Mouse (Mus musculus) urinary bladder, postnatal 25 days (tissue): ENCODE measurements around the gene Hesx1.

Experiments used
- DNase-seq: peaks from one replicate; pipeline ENCODE4 v3.0.0; 2022; ENCODE audit warnings: low spot score

The Hesx1 gene

DNA sequence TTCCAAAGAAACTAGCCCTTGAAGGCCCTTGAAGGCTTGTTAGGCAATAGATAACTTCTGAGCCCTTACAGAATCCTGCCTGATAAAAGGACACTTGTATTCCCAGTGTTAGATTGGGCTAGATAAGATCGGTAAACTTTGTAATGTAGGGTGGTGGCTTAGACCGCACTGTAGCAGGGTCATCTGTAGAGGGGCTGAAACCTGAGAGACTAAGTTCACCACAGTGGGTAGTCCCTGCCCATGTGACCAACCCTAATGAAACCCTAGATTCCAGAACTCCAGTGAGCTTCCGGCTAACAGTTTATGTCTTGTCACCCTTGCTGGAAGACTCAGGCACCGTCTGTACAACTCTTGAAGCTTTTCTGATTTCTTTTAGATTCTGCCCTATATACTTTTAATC is 19.4 kb downstream of the Hesx1 start:
- no peak for DNase-seq

DNA sequence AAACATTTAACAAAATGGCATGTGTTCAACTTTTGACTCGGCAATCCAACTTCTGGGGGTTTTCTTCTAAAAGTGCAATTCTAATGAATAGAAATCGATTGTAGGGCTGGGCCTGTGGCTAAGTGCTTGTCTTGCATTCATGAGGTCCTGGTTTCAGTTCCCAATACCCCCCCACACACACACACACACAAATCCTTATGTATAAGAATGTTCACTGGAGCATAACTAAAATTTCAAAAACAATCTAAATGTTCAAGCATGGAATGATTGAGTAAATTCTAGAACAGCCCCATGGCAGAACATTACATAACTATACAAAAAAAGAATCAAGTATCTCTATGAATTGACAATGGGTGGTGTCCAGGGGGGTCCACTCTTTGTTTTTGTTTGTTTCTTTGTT is 23.7 kb downstream of the Hesx1 start:
- no peak for DNase-seq

DNA sequence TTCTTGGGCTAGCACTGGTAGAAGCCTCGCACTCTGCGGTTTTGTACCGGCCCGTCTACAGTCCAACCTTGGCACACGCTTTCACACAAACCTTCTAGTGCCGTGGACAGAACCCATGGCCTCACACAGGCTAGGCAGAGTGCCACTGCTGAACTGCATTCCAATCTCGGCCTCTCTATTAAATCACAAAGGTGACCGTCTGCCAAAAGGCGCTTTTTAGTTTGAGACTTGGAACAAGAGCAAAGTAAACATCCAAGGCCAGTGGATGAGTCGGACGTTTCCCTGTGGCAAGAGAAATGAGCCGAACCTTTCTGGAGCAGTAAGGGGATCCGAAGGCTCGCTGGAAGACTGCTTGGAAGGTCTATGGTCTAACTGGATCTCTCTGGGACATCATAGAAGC is 25.6 kb downstream of the Hesx1 start:
- DNase-seq: no peak

DNA sequence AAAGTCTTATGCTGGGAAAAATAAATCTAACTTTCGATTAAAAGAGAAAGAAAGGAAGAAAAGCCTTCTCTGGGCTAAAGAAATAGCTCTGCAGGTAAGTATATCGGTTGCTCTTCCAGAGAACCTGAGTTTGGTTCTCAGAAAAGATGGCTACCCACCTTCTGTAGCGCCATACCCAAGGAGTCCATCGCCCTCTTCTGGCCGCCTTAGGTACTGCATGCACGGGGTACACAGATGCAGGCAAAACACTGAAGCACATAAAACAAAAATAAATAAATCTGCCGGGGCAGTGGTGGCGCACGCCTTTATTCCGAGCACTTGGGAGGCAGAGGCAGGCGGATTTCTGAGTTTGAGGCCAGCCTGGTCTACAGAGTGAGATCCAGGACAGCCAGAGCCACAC is 28.7 kb downstream of the Hesx1 start:
- DNase-seq: peak; percentile 43

DNA sequence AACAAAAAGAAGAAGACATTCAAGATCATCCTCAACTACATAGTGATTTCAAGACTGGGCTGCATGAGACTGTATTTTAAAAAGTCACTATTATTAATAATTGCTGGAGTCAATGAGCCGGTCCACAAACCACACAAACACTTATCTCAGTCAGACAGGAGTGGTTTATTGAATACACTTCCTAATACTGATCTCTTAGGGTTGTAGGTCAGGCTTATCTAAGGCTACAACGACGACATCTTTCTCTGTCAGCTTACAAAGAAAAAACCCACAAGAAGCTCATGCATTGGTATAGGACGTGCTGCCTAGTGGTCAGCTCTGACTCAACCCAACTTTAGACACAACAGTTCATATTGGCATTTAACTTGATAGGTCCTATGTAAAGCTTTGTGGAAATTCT is 30.4 kb downstream of the Hesx1 start:
- DNase-seq: no peak

DNA sequence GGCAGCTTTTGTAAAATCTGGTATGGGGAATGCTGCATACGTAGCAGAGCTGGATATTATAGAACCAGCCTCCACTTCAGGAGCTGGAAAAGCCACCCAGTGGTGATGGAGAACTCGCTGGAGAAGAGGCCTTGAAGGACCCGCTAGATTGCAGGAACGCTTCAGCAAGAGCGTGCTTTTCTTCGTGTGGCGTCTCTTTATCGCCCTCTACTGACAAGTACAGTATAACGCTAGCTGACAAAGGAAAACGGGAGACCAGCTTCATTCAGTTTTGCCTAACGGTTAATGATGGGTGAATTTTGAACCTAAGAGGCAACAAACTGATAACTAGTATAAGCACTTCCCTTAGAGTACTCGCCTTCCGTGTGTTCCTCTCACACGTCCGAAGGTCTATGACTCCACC is 35.6 kb downstream of the Hesx1 start:
- DNase-seq: no peak

DNA sequence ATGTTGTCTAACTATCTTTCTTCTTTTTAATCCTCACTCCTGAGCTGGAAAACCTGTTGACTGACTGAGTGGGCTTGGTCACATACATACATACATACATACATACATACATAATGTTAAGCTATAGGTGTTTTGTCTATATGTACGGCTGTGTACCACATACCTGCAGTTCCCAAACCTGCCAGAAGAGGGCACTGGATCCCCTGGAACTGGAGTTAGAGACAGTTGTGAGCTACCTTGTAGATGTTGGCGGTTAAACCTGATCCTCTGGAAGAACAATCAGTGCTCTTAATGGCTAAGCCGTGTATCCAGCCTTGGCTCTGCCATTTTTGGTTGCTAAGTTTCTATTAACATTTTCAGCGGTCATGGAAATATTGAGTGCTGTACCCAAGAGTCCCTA is 36.9 kb downstream of the Hesx1 start:
- peak; percentile 78 for DNase-seq

DNA sequence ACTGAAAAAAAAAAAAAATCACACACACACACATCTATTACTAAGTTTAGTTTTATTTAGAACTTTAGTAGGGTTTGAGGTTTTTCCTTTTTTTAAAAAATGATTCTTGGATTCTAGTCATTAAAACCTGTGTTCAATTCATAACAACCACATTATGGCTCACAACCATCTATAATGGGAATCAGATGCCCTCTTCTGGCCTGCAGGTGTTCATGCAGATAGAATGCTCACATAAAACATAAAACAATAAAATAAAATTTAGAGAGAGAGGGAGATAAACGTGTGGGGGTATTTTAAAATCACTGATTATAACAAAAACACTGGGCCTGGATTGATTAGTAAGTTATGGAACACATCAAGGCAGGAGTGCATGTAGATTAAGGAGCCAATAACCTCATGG is 43.3 kb downstream of the Hesx1 start:
- DNase-seq: no peak

DNA sequence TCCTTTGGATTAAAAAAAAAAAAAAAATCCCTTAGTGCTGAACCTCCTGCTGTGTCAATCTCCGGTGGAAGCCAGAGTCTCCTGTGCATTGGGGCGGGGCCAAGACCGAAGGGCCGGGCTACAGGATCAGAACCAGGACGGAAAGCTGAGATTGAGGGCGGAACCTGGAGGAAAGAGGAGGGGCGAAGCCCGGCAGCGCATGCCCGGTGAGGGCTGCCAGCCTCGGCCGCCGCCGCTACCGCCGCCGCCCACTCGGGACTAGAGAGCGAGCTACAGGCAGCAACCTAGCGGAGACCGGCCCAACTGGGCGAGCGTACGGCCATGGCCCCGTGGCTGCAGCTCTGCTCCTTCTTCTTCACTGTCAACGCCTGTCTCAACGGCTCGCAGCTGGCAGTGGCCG is 44.6 kb downstream of the Hesx1 start, which contains the start of gene Il17rd:
Il17rd (plus strand) TSS at position 159 of the 400 bp plus-strand sequence.
- DNase-seq: peak; percentile 86

DNA sequence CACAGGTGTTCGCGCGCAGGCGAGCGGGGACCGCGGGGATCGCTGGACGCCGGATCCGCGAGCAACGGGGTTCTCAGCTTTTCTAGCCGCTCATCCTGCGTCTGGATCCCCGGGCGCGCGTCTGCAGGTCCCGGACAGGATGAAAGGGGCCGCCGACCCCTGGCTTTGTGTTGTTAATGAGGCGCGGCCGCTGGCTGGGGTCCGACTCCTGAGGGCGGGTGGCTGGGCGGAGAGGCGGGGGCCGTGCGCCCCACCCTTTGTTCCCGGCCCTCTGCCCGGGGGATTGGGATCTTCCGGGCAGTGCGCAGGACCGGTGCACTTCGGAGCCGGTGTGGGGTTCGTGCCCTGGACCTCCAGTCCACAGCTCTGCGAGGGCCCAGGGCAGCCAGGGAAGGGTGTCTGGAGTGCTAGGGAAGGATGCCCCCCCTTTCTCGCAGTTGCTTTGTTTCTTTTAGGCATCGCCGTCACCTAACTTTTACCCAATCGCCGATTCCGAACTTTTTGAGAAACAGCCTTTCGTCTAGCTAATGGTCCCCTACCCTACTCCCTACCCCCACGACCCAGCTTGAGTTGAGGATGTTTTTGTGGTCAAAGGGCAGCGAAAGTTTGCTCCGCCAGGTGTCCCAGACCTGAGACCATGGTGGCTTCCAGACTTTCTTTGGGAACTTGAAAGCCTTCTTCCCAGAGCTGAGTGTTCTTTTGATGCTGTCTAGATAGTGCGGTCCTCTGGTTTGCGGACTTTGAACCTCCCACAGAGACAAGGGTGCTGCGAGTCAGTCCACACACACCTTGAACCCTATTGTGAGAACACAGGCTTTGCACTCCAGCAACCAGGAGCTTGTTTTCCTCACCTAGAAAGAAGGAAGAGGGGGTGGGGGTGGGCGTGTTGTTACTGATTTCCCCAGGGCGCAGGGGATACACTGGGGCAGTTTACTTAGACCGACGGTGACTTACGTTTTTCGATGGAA is 45.3 kb downstream of the Hesx1 start:
- DNase-seq: peak; percentile 39

DNA sequence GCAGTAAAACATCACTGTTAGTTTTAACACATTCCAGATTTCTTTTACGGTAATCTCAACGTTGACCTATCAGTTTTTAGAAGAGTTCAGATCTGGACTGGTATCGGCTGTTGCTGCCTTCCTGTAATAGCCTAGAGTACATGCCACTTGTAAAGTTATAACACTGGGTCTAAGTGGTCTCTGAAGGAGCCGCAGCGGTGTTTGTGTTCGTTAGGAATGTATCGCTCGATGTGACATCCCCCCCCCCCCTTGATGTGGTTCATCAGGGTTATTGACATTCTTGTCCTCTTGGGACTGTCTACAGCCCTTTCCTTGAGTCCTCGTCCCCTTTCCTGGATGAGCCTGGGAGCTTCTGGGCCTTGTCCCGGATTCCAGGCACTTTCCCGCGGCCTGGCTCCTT is 46.2 kb downstream of the Hesx1 start:
- DNase-seq: no peak

DNA sequence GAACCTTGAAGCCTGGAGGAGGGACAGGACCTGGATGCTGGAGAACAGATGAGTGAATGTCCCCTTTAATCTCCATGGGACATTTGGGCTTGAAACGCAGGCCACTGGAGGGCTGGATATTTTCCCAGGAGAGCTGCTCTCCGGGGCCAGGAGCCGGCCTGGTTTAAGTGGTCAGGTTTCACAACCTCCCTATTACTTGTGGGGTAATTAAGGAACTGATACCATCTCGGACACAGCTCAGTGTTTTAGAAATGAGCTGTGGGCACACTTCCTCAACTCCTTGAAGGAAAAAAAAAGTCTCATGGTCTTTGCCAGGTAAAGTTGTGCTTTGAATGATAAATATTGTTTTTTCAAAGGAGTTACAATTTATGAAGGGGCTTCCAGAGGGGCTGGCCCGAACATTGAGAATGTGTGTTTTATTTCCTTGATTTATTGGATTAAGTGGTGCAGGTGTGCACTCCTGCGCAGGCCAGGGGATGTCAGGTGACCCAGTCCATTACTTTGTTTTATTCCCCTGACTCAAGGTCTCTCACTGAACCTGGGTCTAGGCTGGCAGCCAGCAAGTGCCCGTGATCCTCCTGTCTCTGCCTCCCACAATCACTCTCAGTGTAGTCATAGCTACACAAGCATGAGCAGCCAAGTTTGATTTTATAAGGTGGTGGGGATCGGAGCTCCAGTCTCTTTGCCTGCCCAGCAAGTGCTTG is 48.2 kb downstream of the Hesx1 start:
- no peak for DNase-seq

DNA sequence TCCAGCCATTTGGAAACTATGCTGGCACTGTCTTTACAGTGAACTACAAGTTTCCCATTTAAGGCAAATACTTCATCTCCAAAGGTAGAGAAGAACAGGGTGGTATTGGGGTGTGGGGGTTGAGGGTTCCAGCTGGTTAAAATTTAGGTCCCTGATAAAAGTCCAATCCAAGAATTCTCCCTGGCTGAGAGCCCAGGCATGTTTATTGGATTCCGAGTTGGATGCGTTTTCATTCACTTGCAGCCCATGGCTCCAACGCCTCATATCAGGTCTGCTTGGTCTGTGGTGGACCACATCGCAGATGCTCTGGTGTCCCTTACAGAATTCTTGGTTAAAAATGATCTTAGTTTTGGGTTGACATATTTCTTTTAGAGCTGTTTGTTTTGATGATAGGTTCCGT is 49.2 kb downstream of the Hesx1 start:
- DNase-seq: no peak

DNA sequence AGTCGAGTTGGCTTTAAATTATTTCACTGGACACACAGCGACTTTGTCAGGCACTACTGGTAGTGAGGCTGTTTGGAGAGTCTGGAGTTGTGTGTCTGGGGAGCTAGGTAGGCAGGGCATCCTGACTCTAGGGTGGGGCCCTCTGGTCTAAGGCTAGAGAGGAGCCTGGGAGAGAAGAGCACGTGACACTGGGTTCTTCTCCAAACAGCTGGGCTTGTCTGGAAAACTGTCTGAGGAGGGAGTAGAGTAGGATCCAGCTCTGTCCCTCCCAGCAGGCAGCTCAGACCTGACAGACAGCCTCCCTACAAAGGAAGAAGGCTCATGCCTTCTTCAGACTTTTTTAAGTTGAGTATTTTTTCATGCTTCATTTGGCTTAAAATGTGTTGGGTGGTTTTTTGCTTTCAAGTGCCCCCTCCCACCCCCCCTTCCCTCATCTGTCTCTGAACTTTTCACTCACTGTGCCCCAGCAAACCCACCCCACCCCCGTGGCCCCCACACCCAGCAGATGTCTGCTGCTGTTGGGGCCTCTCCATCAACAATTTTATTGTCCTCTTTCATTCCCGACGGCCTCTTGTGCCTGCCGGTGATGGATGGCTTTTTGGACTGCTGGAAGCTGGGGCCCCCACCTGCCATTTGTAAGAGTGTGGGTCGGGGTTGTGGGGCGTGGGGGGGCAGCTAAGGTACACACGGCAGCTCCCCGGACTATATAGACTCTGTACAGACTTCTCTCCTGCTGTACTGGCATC is 50.2 kb downstream of the Hesx1 start:
- DNase-seq: no peak

DNA sequence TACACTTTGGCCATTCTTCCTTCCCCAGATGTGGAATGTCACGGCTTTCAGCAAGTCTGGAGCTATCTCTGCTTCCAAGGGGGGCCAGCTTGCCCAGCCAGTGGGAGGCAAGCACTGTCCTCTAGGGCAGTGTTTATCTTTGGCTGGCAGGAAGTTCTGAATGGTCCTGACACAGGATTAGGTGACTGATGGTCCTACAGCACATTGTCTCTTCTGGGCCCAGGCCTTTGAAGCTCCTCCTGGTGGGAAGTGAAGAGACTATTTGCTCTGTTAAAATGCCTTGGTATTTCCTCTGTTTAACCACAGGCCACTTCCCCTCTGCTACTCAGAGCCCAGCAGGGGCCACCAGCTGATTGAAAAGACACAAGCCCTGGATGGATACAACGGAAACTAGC is 50.7 kb downstream of the Hesx1 start:
- no peak for DNase-seq

DNA sequence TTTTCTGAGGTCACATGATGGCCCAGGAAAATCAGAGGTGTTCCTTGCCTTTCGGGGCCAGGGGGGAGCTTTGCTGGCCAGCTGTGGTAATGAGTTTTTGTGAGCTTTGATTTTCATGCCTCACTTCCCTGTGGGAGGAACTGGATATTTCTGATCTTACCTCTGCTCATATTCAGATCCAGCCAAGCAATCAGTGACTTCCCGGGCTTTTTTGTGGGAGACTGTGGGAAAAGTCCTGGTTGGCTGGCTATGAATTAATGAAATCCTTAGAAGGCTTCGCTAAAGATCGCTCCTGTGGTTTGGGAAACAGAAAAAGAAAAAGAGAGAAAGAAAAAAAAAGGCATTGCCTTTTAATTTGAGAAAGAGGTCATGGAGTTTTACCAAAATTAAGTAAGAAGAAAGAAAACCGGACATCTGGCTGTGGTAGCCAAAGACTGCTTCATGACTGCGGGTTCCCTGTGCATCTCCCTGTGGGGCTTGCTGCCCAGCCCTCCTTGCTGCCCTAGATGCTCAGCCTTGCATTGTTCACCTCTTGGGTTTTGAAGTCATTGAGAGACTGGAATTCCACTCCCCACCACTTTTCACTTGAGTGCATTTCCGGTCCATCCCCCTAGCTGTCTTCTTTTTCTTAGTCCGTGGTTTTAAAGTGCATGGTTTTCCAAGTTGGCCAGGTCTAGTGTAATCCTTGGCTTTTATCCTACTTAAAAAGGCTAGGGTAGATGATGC is 54.2 kb downstream of the Hesx1 start:
- DNase-seq: no peak

DNA sequence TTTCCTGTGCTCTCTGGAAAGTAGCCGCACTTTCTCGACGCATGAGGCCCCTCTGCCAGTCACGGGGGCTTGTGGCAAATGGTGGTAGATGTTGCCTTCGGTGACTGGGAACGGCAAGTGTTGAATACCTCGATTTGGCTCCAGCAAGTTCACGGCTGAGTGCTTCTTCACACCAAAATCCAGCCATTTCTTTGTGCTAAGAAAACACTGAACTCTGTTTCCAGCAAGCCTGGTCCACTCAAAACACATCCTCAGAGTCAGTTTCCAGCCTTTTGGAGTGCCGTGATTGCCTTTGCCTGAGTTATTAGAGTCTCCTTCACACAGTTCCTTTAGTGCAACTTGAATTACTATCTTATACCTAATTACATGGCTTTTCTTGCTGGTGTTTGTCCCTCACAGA is 55.8 kb downstream of the Hesx1 start:
- no peak for DNase-seq

DNA sequence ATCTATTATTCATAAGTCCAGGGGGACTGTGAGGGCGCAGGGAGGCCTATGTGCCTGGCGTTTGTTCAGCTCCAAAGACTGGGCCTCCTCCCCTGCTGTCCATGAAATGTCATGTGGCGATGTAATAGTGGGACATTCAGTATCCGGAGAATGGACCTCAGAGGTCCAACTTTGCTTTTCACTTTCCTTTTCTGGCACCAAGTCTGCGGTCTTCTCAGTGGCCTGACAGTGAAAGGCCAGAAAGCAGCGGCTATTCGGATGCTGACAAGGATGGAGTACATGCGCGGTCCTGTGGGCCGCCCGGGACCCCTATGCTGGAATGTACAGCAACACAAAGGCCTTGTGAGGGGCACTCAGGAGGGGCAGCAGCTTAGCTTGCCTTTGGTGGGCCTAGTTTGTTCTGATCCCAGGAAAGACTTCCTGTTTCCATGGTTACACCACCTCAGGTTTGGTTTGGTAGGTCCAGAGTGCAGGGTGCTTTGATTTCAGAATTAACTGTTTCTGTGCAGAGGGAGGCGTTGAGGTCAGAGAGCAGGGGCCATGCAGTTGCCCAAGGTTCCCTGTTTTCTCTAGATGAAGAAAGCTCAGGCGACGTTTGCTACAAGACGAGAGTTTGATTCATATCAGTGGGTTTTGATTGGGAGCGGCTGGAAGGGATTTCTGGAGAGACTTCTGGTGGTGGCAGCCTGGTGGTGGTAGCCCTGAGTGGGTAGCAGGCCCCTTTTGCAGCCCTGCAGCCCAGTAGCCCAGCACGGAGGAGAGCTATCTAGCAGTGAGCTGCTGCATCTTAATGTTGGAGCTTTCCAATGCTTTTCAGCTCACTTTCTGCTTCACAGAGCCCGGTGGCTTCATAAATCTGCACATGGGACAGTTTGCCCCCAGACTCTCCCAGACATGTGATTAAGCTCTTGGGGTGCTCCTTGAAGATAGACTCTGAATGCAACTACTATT is 56.6 kb downstream of the Hesx1 start:
- DNase-seq: no peak

DNA sequence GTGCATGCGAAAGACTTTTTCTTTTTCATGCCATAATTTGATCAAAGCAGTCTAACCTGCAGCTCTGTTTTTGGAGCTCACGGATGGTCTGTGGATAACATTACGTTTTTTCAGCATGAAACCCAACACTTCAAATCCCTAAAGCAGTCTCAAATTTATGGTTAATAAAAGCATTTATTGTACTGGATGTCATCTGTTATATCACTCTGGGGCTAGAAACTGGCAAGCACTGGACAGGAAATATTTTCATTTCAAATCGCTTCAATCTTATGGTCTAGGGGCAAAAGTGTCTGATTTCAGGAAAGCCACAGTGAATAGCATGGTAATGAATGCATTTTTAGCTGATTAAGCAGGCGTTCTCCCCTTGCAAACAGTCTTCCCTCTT is 57.3 kb downstream of the Hesx1 start:
- DNase-seq: no peak
